Mouse (Mus musculus) hindbrain, embryonic 10.5 days (tissue): ENCODE results near the gene Rcor3. TPM values are rescaled to one million over a fixed set of nuclear protein-coding genes. Genes with fewer than 3 reads are reported as not detected.

Experiments used
- DNase-seq: peaks from one replicate; pipeline ENCODE4 v3.0.0-alpha.2; 2017; ENCODE audit warnings: low spot score
- H3K27ac ChIP-seq: fragments of 300-500 bp; sonication (generic); 2 replicates; pipeline ENCODE4 v1.5.1; 2016; ENCODE audit warnings: mild to moderate bottlenecking, moderate library complexity
- H3K27me3 ChIP-seq: fragments of 300-500 bp; sonication (generic); 2 replicates; pipeline ENCODE4 v1.6.1; 2016; ENCODE audit warnings: mild to moderate bottlenecking; ENCODE audit not compliant: poor library complexity, insufficient read depth, severe bottlenecking
- H3K36me3 ChIP-seq: fragments of 300-500 bp; sonication (generic); 2 replicates; pipeline ENCODE4 v1.6.1; 2016; ENCODE audit warnings: mild to moderate bottlenecking, moderate library complexity
- H3K4me1 ChIP-seq: fragments of 300-500 bp; sonication (generic); replicated peaks from 2 replicates; pipeline ENCODE4 v1.6.1; 2016; ENCODE audit warnings: mild to moderate bottlenecking
- H3K4me3 ChIP-seq: fragments of 300-500 bp; sonication (generic); 2 replicates; pipeline ENCODE4 v1.5.1; 2016; ENCODE audit warnings: mild to moderate bottlenecking, moderate library complexity
- H3K9me3 ChIP-seq: fragments of 300-500 bp; sonication (generic); 2 replicates; pipeline ENCODE4 v1.6.1; 2016; ENCODE audit warnings: mild to moderate bottlenecking, moderate library complexity
- WGBS: fragments of 180-500 bp; shearing (Covaris S2); methylation state at CpG from one replicate; pipeline ENCODE4 v1.1.7; 2016; 5-methylcytosine and 5-hydroxymethylcytosine counted together
- polyA plus RNA-seq: library from polyadenylated mRNA; unstranded; fragments of >200 nt; fragmentation: Nextera tagmentation; extraction: Ambion mirVana; gene quantifications from 2 replicates; pipeline ENCODE4 v1.2.1, GENCODE M21; 2016

Gene Rcor3
- polyA plus RNA-seq, 1 experiment from 2014 or later = 15.1 TPM

DNA sequence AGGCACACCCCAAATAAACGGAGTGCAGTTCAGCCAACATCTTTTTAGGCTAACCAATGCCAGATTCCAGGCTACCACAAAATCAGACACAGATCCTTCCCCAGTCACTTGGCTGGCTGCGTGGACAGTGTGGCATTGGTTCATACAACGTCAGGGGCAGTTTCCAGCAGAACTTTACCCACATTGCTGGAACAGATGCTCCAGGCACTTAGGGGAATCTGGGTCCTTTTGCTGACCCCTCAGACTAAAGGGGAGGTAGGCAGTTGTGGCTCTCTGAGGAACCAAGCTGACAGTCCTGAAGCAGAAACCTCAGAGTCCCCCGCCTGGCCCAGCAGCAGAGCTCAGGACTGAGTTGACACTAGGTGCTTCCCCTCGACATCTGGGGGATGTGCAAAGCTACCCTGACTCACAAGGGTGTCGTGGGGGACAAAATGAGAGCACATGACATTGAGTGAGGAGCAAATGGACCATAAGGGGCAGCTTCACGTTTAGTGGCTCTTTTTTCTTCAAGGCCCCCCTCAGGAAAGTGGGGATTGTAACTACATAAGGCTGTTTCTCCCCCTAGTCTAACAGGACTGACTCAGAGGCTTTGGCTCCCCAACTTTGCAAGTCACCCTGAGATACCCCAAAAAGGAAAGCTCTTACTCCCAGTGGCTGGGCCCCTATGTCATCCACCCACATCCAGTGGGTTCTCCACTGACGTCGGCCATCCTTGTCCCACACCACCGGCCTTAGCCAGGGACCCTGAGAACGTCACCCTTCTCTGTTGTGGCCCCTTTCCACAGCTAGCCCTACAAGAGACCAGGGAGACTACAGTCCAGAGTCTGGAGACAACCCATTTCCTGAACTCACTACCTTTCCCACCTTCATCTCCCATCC, 46.9 kb downstream of the Rcor3 start:
- H3K9me3 ChIP-seq = no peaks in the 10 kb centered on the region
- no peak overlapping the region for H3K27ac ChIP-seq
- WGBS = 79% methylated on average over 11 of the region's 11 CpGs
- peaks cover 37% of the 10 kb centered on the region for H3K27me3 ChIP-seq
- peak overlapping the region; percentile 66; the same call in 1 of the 2 replicates for H3K4me3 ChIP-seq
- peaks cover 20% of the 10 kb centered on the region for H3K4me1 ChIP-seq
- no peaks in the 10 kb centered on the region for H3K36me3 ChIP-seq
- no peak for DNase-seq

DNA sequence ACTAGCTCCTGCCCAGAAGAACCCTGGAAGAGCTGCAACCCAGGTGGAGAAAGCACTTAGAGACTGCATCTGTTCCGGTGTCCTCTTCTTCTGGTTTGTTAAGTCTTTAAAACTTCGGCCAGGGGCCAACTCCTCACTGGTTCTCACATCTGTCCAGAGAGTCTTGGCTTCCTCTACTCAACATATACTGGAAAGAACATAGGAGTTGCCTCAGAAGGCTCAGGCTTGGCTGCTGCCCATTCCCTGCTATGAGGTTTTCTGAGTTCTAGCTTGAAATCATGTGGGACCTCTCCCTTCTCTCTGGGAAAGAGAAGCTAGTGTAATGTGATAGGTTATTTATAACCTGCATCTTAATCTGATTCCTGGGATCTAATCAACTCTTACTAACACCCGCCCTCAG, 47.6 kb downstream of the Rcor3 start:
- no peaks in the 10 kb centered on the region for H3K36me3 ChIP-seq
- no peaks in the 10 kb centered on the region for H3K9me3 ChIP-seq
- no peak overlapping the region for H3K27ac ChIP-seq
- H3K27me3 ChIP-seq = peaks cover 37% of the 10 kb centered on the region
- DNase-seq = no peak
- peaks cover 20% of the 10 kb centered on the region for H3K4me1 ChIP-seq
- WGBS = 85% methylated on average over 3 of the region's 3 CpGs
- no peak overlapping the region for H3K4me3 ChIP-seq

GRCm38 (mm10) chr1:192089208-192090166, 48.4 kb downstream of the Rcor3 start:
- peaks cover 20% of the 10 kb centered on the region for H3K4me1 ChIP-seq
- H3K9me3 ChIP-seq = no peaks in the 10 kb centered on the region
- WGBS = 69% methylated on average over 9 of the region's 9 CpGs
- peaks cover 37% of the 10 kb centered on the region for H3K27me3 ChIP-seq
- no peaks in the 10 kb centered on the region for H3K36me3 ChIP-seq
- H3K27ac ChIP-seq = no peak overlapping the region
- no peak for DNase-seq
- no peak overlapping the region for H3K4me3 ChIP-seq

- DNase-seq = no peak
- WGBS = 72% methylated on average over 4 of the region's 4 CpGs
- no peaks in the 10 kb centered on the region for H3K9me3 ChIP-seq
- no peak overlapping the region for H3K4me3 ChIP-seq
- H3K36me3 ChIP-seq = no peaks in the 10 kb centered on the region
- peaks cover 20% of the 10 kb centered on the region for H3K4me1 ChIP-seq
- H3K27ac ChIP-seq = no peak overlapping the region
- H3K27me3 ChIP-seq = peaks cover 32% of the 10 kb centered on the region
Observed at GRCm38 (mm10) chr1:192088011-192088410, 49.9 kb downstream of the Rcor3 start.

DNA sequence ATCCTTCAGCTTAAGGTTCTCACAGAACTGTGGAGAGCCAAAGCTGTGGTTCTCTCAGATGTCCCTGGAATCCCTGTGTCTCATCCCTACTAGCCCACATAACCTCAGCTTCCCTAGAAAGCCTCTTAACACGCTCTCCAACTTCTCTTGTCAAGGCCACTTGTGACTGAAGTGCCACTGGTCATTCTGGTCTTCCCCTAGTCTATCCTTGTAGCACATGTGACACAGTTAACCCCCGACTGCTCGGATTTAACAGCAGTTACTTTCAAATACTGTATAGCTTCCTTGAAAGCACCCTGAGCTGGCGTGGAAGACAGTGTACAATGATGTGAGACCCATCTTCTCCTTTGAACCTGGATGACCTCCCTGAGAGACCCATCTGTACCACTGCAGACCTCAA, 50.8 kb downstream of the Rcor3 start:
- Histone ChIP-seq H3K27ac (no peak overlapping the region), H3K36me3 (no peaks in the 10 kb centered on the region), H3K9me3 (no peaks in the 10 kb centered on the region), H3K4me1 (peaks cover 15% of the 10 kb centered on the region), H3K4me3 (no peak overlapping the region), H3K27me3 (peaks cover 32% of the 10 kb centered on the region)
- WGBS = 79% methylated on average over 4 of the region's 4 CpGs
- DNase-seq = no peak

DNA sequence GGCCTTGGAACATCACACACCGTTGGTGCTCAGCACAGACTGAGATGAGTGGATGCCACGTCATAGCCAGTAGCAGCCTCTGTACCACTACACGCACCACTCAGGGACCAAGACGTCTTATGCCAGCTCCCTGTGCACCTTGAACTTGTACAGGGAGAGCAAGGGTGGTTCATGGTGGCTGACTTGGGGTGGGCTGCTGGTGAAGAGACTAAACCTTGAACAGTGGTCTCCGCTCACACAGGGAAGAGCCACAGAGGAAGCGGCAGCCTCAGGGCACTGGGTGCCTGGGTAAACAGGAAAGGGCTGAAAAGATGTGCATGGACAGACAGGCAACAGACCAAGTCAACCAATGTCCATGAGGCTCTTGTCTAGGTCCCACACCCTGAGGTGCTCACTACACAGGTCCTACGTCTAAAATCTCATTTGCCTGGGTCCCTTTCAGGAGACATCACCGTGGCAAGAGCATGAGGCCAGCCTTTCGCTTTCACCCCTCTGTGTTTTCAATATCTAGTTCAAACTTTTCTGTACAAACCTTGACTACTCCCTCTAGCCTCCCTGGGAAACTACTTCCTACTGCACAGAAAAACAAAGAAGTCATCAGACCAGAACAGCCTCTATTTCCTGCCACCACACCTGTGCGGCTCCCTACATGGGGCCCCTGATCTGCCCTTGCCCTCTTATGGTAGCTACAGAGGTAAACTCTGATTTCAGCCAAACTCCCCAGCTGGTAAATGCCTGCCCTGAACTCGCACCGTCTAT, 51.4 kb downstream of the Rcor3 start:
- WGBS = 86% methylated on average over 12 of the region's 12 CpGs
- Histone ChIP-seq H3K4me3 (no peak overlapping the region), H3K27ac (no peak overlapping the region), H3K4me1 (peaks cover 10% of the 10 kb centered on the region), H3K9me3 (peaks cover 5% of the 10 kb centered on the region), H3K27me3 (peaks cover 26% of the 10 kb centered on the region), H3K36me3 (no peaks in the 10 kb centered on the region)
- no peak for DNase-seq

DNA sequence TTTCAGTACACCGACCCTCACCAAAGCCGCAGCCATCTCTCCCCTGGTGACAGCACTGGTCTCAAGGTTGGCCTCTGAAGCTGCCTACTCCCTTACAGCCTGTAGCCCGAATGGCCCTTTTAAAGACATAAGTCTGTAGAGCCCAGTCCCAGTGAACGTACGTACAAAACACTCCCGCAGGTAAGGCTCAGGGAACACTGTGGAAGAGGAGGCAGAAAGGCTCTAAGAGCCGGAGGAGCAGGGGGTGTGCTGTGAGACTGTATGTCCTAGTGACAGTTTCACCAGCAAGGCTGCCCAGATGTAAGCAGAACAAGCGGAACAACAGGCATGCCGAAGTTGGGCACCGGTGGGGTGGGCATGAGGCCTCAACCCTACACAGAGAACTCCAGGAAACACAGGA, 52.6 kb downstream of the Rcor3 start:
- Histone ChIP-seq H3K4me3 (no peak overlapping the region), H3K9me3 (peaks cover 10% of the 10 kb centered on the region), H3K36me3 (no peaks in the 10 kb centered on the region), H3K27me3 (peaks cover 13% of the 10 kb centered on the region), H3K27ac (no peak overlapping the region), H3K4me1 (peaks cover 6% of the 10 kb centered on the region)
- no peak for DNase-seq
- WGBS = 92% methylated on average over 10 of the region's 10 CpGs

GRCm38 (mm10) chr1:192082646-192083045, 55.2 kb downstream of the Rcor3 start:
- Histone ChIP-seq H3K9me3 (peaks cover 10% of the 10 kb centered on the region), H3K4me1 (no peaks in the 10 kb centered on the region), H3K36me3 (no peaks in the 10 kb centered on the region), H3K27me3 (no peaks in the 10 kb centered on the region), H3K4me3 (no peak overlapping the region), H3K27ac (no peak overlapping the region)
- DNase-seq = no peak
- 91% methylated on average over 1 of the region's 1 CpGs for WGBS

- H3K4me3 ChIP-seq = no peak overlapping the region
- H3K4me1 ChIP-seq = no peaks in the 10 kb centered on the region
- no peak for DNase-seq
- 87% methylated on average over 2 of the region's 2 CpGs for WGBS
- no peaks in the 10 kb centered on the region for H3K27me3 ChIP-seq
- peaks cover 10% of the 10 kb centered on the region for H3K9me3 ChIP-seq
- no peak overlapping the region for H3K27ac ChIP-seq
- no peaks in the 10 kb centered on the region for H3K36me3 ChIP-seq
Observed at GRCm38 (mm10) chr1:192081129-192081528, 56.7 kb downstream of the Rcor3 start.

- DNase-seq = no peak
- 80% methylated on average over 1 of the region's 1 CpGs for WGBS
- Histone ChIP-seq H3K27me3 (no peaks in the 10 kb centered on the region), H3K4me3 (no peak overlapping the region), H3K9me3 (peaks cover 10% of the 10 kb centered on the region), H3K4me1 (0 out of 2 replicates have a peak, but pooled peaks cover 7% of the 10 kb centered on the region), H3K36me3 (no peaks in the 10 kb centered on the region), H3K27ac (no peak overlapping the region)
Observed at GRCm38 (mm10) chr1:192079121-192079520, 58.7 kb downstream of the Rcor3 start.

DNA sequence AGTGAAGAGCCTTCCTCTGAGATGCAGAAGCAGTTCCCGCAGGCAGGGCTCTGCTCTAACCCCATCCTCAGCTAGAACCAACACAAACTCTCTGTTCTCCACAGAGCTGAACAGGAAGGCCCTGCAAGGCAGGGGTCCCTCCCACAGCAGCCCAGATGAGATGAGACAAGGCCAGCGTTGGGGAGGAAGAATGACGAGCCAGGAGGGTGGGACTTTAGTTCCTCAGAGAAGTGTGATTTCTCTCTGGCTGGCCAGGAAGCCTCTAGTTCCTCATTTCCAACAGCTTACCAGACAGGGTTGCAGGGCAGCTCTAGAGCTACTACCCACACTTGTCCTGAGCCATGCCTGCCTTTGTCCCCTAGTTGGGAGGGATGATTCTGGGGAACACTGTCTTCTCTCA, 59.5 kb downstream of the Rcor3 start:
- H3K9me3 ChIP-seq = peaks cover 10% of the 10 kb centered on the region
- no peaks in the 10 kb centered on the region for H3K27me3 ChIP-seq
- H3K4me1 ChIP-seq = 0 out of 2 replicates have a peak, but pooled peaks cover 7% of the 10 kb centered on the region
- no peak overlapping the region for H3K27ac ChIP-seq
- no peak overlapping the region for H3K4me3 ChIP-seq
- 63% methylated on average over 3 of the region's 3 CpGs for WGBS
- DNase-seq = no peak
- no peaks in the 10 kb centered on the region for H3K36me3 ChIP-seq

DNA sequence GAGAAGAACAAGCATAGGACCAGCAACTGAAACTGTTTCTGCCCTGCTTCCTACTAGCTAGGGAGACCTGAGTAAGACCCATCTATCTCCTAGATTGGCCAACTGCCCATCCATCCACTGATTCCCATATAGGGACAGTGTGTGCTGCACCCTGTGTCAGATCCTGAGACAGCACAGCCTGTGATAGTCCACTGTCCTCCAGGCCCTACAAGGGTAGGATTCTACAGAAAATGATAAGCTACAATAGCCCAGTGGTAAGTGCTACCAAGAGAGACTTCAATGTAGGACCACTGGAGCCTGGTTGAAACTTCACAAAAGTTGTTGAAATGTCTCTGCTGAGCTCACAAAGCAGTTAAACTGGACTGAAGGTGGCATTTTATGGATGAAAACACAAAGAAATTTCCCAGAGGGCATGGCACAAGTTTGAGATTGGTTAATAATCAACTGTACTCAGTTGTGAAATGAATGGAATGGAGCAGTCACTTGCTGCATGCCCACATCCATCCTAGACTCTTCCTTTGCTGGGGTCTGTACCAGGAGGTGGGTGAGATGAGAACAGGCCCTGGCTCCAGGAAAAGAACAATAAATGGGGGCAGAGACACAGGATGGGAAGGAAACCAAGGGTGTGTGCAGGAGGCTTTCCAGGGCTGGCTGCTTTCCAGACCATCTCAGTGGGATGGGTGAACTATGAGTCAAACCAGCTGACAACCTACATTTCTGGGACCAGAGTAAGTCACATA, 60.9 kb downstream of the Rcor3 start:
- H3K27me3 ChIP-seq = no peaks in the 10 kb centered on the region
- peaks cover 10% of the 10 kb centered on the region for H3K9me3 ChIP-seq
- no peak overlapping the region for H3K27ac ChIP-seq
- H3K4me1 ChIP-seq = 0 out of 2 replicates have a peak, but pooled peaks cover 7% of the 10 kb centered on the region
- H3K4me3 ChIP-seq = no peak overlapping the region
- DNase-seq = no peak
- no peaks in the 10 kb centered on the region for H3K36me3 ChIP-seq
